Mouse (Mus musculus): ENCODE results near the gene Ms4a6b.
"Not testable (repeated sequence)": the region's sequence is repeated elsewhere in the genome, so short reads cannot be mapped to it uniquely, and the experiment has no call there.

Ms4a6b gene

DNA sequence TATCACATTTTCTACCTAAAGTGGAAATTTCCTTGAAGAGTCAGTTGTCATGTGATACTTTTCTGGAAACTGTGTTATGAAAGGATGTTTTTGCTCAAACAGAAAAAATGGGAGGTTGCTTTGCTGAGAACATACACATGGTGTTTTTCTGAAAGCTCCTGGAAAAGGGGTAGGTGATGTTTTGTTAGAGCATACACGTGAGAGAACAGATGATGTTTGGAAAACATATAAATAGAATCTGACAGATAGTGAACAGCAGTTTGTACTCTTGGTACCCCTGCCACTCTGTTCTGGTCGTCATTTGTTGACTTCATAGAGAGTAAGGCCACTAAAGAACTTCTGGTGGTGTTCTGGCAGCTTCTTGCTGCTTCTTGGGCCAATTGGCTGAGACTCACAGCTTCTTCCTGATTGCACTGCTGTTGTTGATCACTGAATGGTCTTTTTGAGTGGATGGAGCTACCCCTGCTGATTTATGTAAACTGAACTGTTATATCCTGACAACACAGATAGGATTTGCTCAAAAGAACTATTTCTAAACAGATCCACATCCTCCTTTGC, 17.7 kb downstream of the Ms4a6b start:
- no peak for DNase-seq (ENCODE audit: low read depth)

- DNase-seq (ENCODE audit: low read depth), result no peak
Measured at GRCm38 (mm10) chr19:11536593-11536992, 20.3 kb downstream of the Ms4a6b start, which contains the start of gene Ms4a4d. Ms4a4d (plus strand) TSS chr19:11536801.

GRCm38 (mm10) chr19:11537336-11537735, 21.0 kb downstream of the Ms4a6b start:
- DNase-seq (ENCODE audit: low read depth), result no peak

DNA sequence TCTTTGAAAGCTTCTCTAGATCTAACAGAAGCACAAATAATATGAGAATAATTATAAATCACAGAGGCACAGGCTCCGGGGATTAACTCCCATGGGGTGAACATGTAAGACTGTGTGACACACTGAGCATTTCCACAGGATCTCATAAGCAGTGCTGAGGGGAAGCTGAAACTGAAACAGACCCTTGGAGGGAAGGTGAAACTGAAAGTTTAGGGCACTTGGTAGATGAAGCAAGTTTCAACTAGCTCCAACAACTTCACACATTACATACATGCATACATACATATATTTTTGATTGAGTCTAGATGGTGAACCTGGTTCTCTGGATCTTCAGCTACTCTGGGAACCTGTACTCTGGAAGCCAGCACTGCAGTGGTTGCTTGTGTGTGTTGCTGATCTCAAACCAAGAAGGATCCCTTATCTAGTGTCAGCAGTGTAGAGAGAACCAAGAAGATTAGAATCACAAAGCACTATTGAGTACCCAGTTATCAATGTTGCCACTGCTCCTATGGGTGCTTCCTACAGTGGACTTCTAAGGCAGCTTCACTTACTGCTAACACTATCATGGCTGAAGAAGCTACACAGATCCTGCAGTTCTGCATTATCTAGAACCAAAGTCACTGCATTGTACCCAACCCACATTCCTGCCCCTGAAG, 24.0 kb downstream of the Ms4a6b start:
- not testable (repeated sequence) for DNase-seq (ENCODE audit: low read depth)

DNA sequence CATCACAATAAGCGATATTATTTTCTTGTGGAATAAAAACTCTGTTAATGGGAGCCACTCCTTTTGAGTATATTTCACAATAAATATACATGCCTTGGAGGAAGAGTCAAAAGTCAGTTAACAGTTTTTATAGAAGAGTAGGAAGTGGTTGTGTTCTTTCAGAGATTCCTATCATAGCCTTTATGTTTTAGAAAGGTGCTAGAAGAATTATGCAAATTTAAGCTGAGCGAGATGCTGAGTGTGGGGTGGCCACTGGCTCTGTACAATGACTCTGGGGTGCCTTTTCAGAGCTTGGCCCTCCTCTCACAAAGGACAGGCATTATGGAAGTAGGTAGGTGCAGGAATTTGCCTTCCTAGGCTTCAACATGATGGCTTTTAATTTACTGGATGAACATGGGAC, 28.1 kb downstream of the Ms4a6b start:
- not testable (repeated sequence) for DNase-seq (ENCODE audit: low read depth)

DNA sequence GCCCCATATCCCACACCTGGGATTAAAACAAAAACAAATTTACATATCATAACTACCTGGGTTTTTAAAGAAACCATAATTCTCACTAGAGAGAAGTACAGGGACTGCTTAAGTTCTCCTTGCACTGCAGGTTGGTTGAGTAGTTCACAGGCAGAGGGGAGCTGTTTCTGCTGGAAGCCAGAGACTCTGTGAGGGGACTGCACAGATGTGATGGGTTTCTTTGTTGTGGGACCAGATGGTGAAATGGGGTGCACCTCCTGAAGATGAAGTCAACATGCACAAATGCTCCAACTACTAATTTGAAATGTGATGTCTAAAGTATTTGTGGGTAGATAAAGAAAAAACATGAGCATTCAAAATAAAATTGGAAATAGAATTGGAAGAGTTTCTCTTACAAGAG, 31.6 kb downstream of the Ms4a6b start:
- DNase-seq (ENCODE audit: low read depth), result no peak

- DNase-seq (ENCODE audit: low read depth), result no peak
Measured at GRCm38 (mm10) chr19:11554726-11555125, 38.4 kb downstream of the Ms4a6b start.

- DNase-seq (ENCODE audit: low read depth), result peak; percentile 36
Measured at GRCm38 (mm10) chr19:11559560-11559959, 43.2 kb downstream of the Ms4a6b start.

DNA sequence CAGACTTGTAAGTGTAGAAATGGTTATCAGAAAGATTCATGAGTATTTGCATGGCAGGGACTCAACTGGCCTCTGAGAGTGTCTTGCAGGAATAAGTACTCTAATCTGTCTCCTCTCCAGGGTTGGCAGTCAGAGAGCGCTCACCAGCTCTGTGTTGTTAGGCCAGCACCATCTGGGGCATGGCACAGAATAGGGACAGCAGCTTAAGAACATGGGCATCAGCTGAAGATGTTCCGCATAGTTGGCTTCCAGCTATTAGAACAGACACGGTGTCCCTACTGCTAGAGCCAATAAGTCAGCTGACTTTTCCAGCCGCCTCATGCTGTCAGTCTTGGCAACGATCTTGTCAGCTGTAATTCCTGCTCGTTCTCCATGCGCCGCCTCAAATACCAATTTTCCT, 58.7 kb downstream of the Ms4a6b start:
- DNase-seq (ENCODE audit: low read depth), result no peak
